Mouse (Mus musculus) midbrain, embryonic 13.5 days (tissue): ENCODE measurements around the gene Pard3b. TPM values are rescaled to one million over a fixed set of nuclear protein-coding genes. Genes with fewer than 3 reads are reported as not detected.
A peak's percentile ranks its signal among the peaks of the same experiment; 100 is the strongest.

Source experiments
- ATAC-seq: fragments of 200-750 bp; cut with Nextera tagmentation; 2 replicates; pipeline ENCODE4 v1.8.0; 2017; ENCODE audit warnings: mild to moderate bottlenecking, moderate TSS enrichment, moderate library complexity
- H3K27ac ChIP-seq: fragments of 300-500 bp; sonication (generic); 2 replicates; pipeline ENCODE4 v1.5.1; 2015; ENCODE audit warnings: inconsistent platforms, mild to moderate bottlenecking, moderate library complexity
- H3K27me3 ChIP-seq: fragments of 300-500 bp; sonication (generic); 2 replicates; pipeline ENCODE4 v1.6.1; 2015; ENCODE audit warnings: mild to moderate bottlenecking, inconsistent platforms
- H3K36me3 ChIP-seq: fragments of 300-500 bp; sonication (generic); 2 replicates; pipeline ENCODE4 v1.6.1; 2015; ENCODE audit warnings: mild to moderate bottlenecking, inconsistent platforms
- H3K4me1 ChIP-seq: fragments of 300-500 bp; sonication (generic); replicated peaks from 2 replicates; pipeline ENCODE4 v1.6.1; 2015; ENCODE audit warnings: inconsistent platforms
- H3K4me2 ChIP-seq: fragments of 300-500 bp; sonication (generic); replicated peaks from 2 replicates; pipeline ENCODE4 v1.6.1; 2015; ENCODE audit warnings: moderate library complexity, mild to moderate bottlenecking, inconsistent platforms
- H3K4me3 ChIP-seq: fragments of 300-500 bp; sonication (generic); replicated peaks from 2 replicates; pipeline ENCODE4 v1.5.1; 2015; ENCODE audit warnings: mild to moderate bottlenecking, inconsistent platforms
- H3K9ac ChIP-seq: fragments of 300-500 bp; sonication (generic); replicated peaks from 2 replicates; pipeline ENCODE4 v1.6.1; 2015; ENCODE audit warnings: mild to moderate bottlenecking, inconsistent platforms
- H3K9me3 ChIP-seq: fragments of 300-500 bp; sonication (generic); 2 replicates; pipeline ENCODE4 v1.6.1; 2016; ENCODE audit warnings: mild to moderate bottlenecking, inconsistent platforms
- WGBS: fragments of 180-500 bp; shearing (Covaris S2); methylation state at CpG from one replicate; pipeline ENCODE4 v1.1.7; 2015; 5-methylcytosine and 5-hydroxymethylcytosine counted together
- polyA plus RNA-seq: library from polyadenylated mRNA; unstranded; fragments of >200 nt; fragmentation: Nextera tagmentation; extraction: Ambion mirVana; gene quantifications from 2 replicates; pipeline ENCODE4 v1.2.1, GENCODE M21; 2015

The Pard3b gene
- polyA plus RNA-seq, 1 experiment from 2014 or later: 9.4 TPM

- 19% methylated on average over 1 of the region's 1 CpGs for WGBS
- Histone ChIP-seq H3K4me1 (peaks cover 6% of the 10 kb centered on the region), H3K9me3 (no peaks in the 10 kb centered on the region), H3K27ac (no peak overlapping the region), H3K27me3 (no peaks in the 10 kb centered on the region), H3K4me3 (no peak overlapping the region), H3K9ac (no peak overlapping the region), H3K36me3 (no peaks in the 10 kb centered on the region), H3K4me2 (no peak overlapping the region)
- no peak for ATAC-seq
Measured at GRCm38 (mm10) chr1:62234039-62234438, 595.4 kb downstream of the Pard3b start.

- WGBS: 87% methylated on average over 5 of the region's 5 CpGs
- Histone ChIP-seq H3K9ac (no peak overlapping the region), H3K36me3 (no peaks in the 10 kb centered on the region), H3K9me3 (no peaks in the 10 kb centered on the region), H3K27me3 (no peaks in the 10 kb centered on the region), H3K27ac (no peak overlapping the region), H3K4me2 (no peak overlapping the region), H3K4me1 (peaks cover 6% of the 10 kb centered on the region), H3K4me3 (no peak overlapping the region)
- ATAC-seq: no peak
Measured at GRCm38 (mm10) chr1:62235121-62235520, 596.5 kb downstream of the Pard3b start.

- Histone ChIP-seq H3K4me2 (no peak overlapping the region), H3K9me3 (no peaks in the 10 kb centered on the region), H3K27ac (0 out of 2 replicates have a peak overlapping the region, but pooled peaks have one; percentile 19), H3K36me3 (no peaks in the 10 kb centered on the region), H3K9ac (no peak overlapping the region), H3K4me3 (no peak overlapping the region), H3K4me1 (0 out of 2 replicates have a peak, but pooled peaks cover 6% of the 10 kb centered on the region), H3K27me3 (no peaks in the 10 kb centered on the region)
- no peak for ATAC-seq
- WGBS: 46% methylated on average over 12 of the region's 12 CpGs
Measured at GRCm38 (mm10) chr1:62244191-62244984, 605.8 kb downstream of the Pard3b start.

- Histone ChIP-seq H3K27ac (no peak overlapping the region), H3K4me1 (no peaks in the 10 kb centered on the region), H3K9me3 (no peaks in the 10 kb centered on the region), H3K36me3 (no peaks in the 10 kb centered on the region), H3K4me3 (no peak overlapping the region), H3K27me3 (no peaks in the 10 kb centered on the region), H3K4me2 (no peak overlapping the region), H3K9ac (no peak overlapping the region)
- 90% methylated on average over 1 of the region's 1 CpGs for WGBS
- no peak for ATAC-seq
Measured at GRCm38 (mm10) chr1:62252432-62252831, 613.8 kb downstream of the Pard3b start.

GRCm38 (mm10) chr1:62254316-62254715 lies 615.7 kb downstream of the Pard3b start:
- H3K4me3 ChIP-seq: no peak overlapping the region
- 84% methylated on average over 4 of the region's 4 CpGs for WGBS
- H3K4me1 ChIP-seq: no peaks in the 10 kb centered on the region
- H3K27ac ChIP-seq: no peak overlapping the region
- H3K9me3 ChIP-seq: no peaks in the 10 kb centered on the region
- H3K4me2 ChIP-seq: no peak overlapping the region
- no peak overlapping the region for H3K9ac ChIP-seq
- ATAC-seq: no peak
- no peaks in the 10 kb centered on the region for H3K27me3 ChIP-seq
- H3K36me3 ChIP-seq: no peaks in the 10 kb centered on the region

GRCm38 (mm10) chr1:62254888-62255287 lies 616.3 kb downstream of the Pard3b start:
- H3K27me3 ChIP-seq: no peaks in the 10 kb centered on the region
- 68% methylated on average over 1 of the region's 1 CpGs for WGBS
- H3K4me1 ChIP-seq: no peaks in the 10 kb centered on the region
- no peak overlapping the region for H3K4me2 ChIP-seq
- no peak overlapping the region for H3K9ac ChIP-seq
- no peak for ATAC-seq
- H3K36me3 ChIP-seq: no peaks in the 10 kb centered on the region
- H3K27ac ChIP-seq: no peak overlapping the region
- H3K9me3 ChIP-seq: no peaks in the 10 kb centered on the region
- H3K4me3 ChIP-seq: no peak overlapping the region

- 0 out of 2 replicates have a peak, but pooled peaks cover 2% of the 10 kb centered on the region for H3K4me1 ChIP-seq
- ATAC-seq: no peak
- H3K4me2 ChIP-seq: no peak overlapping the region
- H3K9ac ChIP-seq: no peak overlapping the region
- 86% methylated on average over 3 of the region's 3 CpGs for WGBS
- H3K27me3 ChIP-seq: no peaks in the 10 kb centered on the region
- no peaks in the 10 kb centered on the region for H3K36me3 ChIP-seq
- no peak overlapping the region for H3K27ac ChIP-seq
- no peak overlapping the region for H3K4me3 ChIP-seq
- no peaks in the 10 kb centered on the region for H3K9me3 ChIP-seq
Measured at GRCm38 (mm10) chr1:62276466-62276865, 637.8 kb downstream of the Pard3b start.

- ATAC-seq: no peak
- H3K4me3 ChIP-seq: no peak overlapping the region
- H3K27ac ChIP-seq: no peak overlapping the region
- H3K4me2 ChIP-seq: no peak overlapping the region
- 91% methylated on average over 1 of the region's 1 CpGs for WGBS
- H3K9ac ChIP-seq: no peak overlapping the region
- H3K9me3 ChIP-seq: no peaks in the 10 kb centered on the region
- no peaks in the 10 kb centered on the region for H3K4me1 ChIP-seq
- no peaks in the 10 kb centered on the region for H3K27me3 ChIP-seq
- H3K36me3 ChIP-seq: no peaks in the 10 kb centered on the region
Measured at GRCm38 (mm10) chr1:62278586-62278985, 640.0 kb downstream of the Pard3b start.

GRCm38 (mm10) chr1:62280586-62280985 lies 642.0 kb downstream of the Pard3b start:
- Histone ChIP-seq H3K27me3 (no peaks in the 10 kb centered on the region), H3K27ac (no peak overlapping the region), H3K9ac (no peak overlapping the region), H3K4me1 (no peaks in the 10 kb centered on the region), H3K4me3 (no peak overlapping the region), H3K9me3 (no peaks in the 10 kb centered on the region), H3K36me3 (no peaks in the 10 kb centered on the region), H3K4me2 (no peak overlapping the region)
- ATAC-seq: no peak

GRCm38 (mm10) chr1:62282835-62283234 lies 644.2 kb downstream of the Pard3b start:
- H3K9me3 ChIP-seq: no peaks in the 10 kb centered on the region
- H3K4me3 ChIP-seq: no peak overlapping the region
- no peaks in the 10 kb centered on the region for H3K4me1 ChIP-seq
- H3K9ac ChIP-seq: no peak overlapping the region
- no peak for ATAC-seq
- 88% methylated on average over 6 of the region's 6 CpGs for WGBS
- no peak overlapping the region for H3K27ac ChIP-seq
- H3K4me2 ChIP-seq: no peak overlapping the region
- no peaks in the 10 kb centered on the region for H3K36me3 ChIP-seq
- H3K27me3 ChIP-seq: no peaks in the 10 kb centered on the region

- no peak overlapping the region for H3K4me2 ChIP-seq
- no peaks in the 10 kb centered on the region for H3K9me3 ChIP-seq
- WGBS: 91% methylated on average over 2 of the region's 2 CpGs
- no peaks in the 10 kb centered on the region for H3K4me1 ChIP-seq
- no peak for ATAC-seq
- H3K27ac ChIP-seq: no peak overlapping the region
- no peaks in the 10 kb centered on the region for H3K27me3 ChIP-seq
- H3K36me3 ChIP-seq: no peaks in the 10 kb centered on the region
- no peak overlapping the region for H3K4me3 ChIP-seq
- H3K9ac ChIP-seq: no peak overlapping the region
Measured at GRCm38 (mm10) chr1:62283624-62284023, 645.0 kb downstream of the Pard3b start.

- WGBS: 85% methylated on average over 6 of the region's 6 CpGs
- no peaks in the 10 kb centered on the region for H3K36me3 ChIP-seq
- no peak overlapping the region for H3K27ac ChIP-seq
- no peaks in the 10 kb centered on the region for H3K9me3 ChIP-seq
- H3K4me2 ChIP-seq: no peak overlapping the region
- no peaks in the 10 kb centered on the region for H3K27me3 ChIP-seq
- H3K9ac ChIP-seq: no peak overlapping the region
- H3K4me1 ChIP-seq: no peaks in the 10 kb centered on the region
- no peak for ATAC-seq
- no peak overlapping the region for H3K4me3 ChIP-seq
Measured at GRCm38 (mm10) chr1:62309376-62309775, 670.8 kb downstream of the Pard3b start.

- H3K4me2 ChIP-seq: no peak overlapping the region
- H3K36me3 ChIP-seq: no peaks in the 10 kb centered on the region
- no peaks in the 10 kb centered on the region for H3K9me3 ChIP-seq
- H3K4me3 ChIP-seq: no peak overlapping the region
- H3K27me3 ChIP-seq: no peaks in the 10 kb centered on the region
- no peak overlapping the region for H3K9ac ChIP-seq
- no peak overlapping the region for H3K27ac ChIP-seq
- WGBS: 15% methylated on average over 5 of the region's 5 CpGs
- H3K4me1 ChIP-seq: 0 out of 2 replicates have a peak, but pooled peaks cover 5% of the 10 kb centered on the region
- ATAC-seq: no peak
Measured at GRCm38 (mm10) chr1:62325237-62325636, 686.6 kb downstream of the Pard3b start.
